Mouse (Mus musculus) ES-E14 (cell line): ENCODE results near the gene Coq8a. TPM values are rescaled to one million over a fixed set of nuclear protein-coding genes. Genes with fewer than 3 reads are reported as not detected.

ENCODE experiments used
- DNase-seq: peaks from one replicate; pipeline ENCODE4 v3.0.0-alpha.2; 2013; ENCODE audit warnings: low read depth, low spot score
- H3K27ac ChIP-seq: 2 replicates; pipeline ENCODE4 v1.5.1; 2012; ENCODE audit warnings: low read depth, mild to moderate bottlenecking, low read length, moderate library complexity, mixed read lengths; ENCODE audit not compliant: poor library complexity, insufficient read depth, severe bottlenecking
- H3K36me3 ChIP-seq: 2 replicates; pipeline ENCODE4 v1.6.1; 2012; ENCODE audit warnings: mild to moderate bottlenecking, low read length, moderate library complexity, mixed read lengths; ENCODE audit not compliant: control insufficient read depth, poor library complexity, insufficient read depth, severe bottlenecking
- H3K4me1 ChIP-seq, 2 experiments: fragments of 150-350 bp in 1 of 2; sonication (generic) in 1 of 2; 2 replicates each; pipeline ENCODE4 v1.6.1; 2012; ENCODE audit warnings: low read length in 2 of 2, mild to moderate bottlenecking in 1 of 2, mixed read lengths in 1 of 2; ENCODE audit not compliant: control insufficient read depth in 2 of 2, insufficient read depth in 2 of 2, poor library complexity in 1 of 2
- H3K4me3 ChIP-seq, 2 experiments: fragments of 150-350 bp in 1 of 2; sonication (generic) in 1 of 2; 2 replicates each; pipeline ENCODE4 v1.5.1; 2012; ENCODE audit warnings: low read length in 2 of 2, low read depth in 1 of 2, mild to moderate bottlenecking in 1 of 2, mixed read lengths in 1 of 2; ENCODE audit not compliant: insufficient read depth in 1 of 2, poor library complexity in 1 of 2, severe bottlenecking in 1 of 2
- H3K9ac ChIP-seq: 2 replicates; pipeline ENCODE4 v1.6.1; 2012; ENCODE audit warnings: low read depth, mild to moderate bottlenecking, low read length, mixed read lengths; ENCODE audit not compliant: poor library complexity, insufficient read depth, severe bottlenecking
- H3K9me3 ChIP-seq: fragments of 150-350 bp; sonication (generic); 2 replicates; pipeline ENCODE4 v1.6.1; 2012; ENCODE audit warnings: low read depth, mild to moderate bottlenecking, low read length; ENCODE audit not compliant: control insufficient read depth, insufficient read depth
- CHD2 ChIP-seq: IDR thresholded peaks from 2 replicates; pipeline ENCODE4 v1.6.1; 2014; ENCODE audit warnings: mild to moderate bottlenecking, low read depth, low read length, inconsistent platforms
- HCFC1 ChIP-seq: IDR thresholded peaks from 2 replicates; pipeline ENCODE4 v1.6.1; 2012; ENCODE audit warnings: low read length, inconsistent platforms, borderline replicate concordance; ENCODE audit not compliant: insufficient read depth
- MAFK ChIP-seq: IDR thresholded peaks from 2 replicates; pipeline ENCODE4 v1.6.1; 2014; ENCODE audit warnings: mild to moderate bottlenecking, low read depth, low read length, inconsistent platforms; ENCODE audit not compliant: insufficient read depth
- ZC3H11A ChIP-seq: IDR thresholded peaks from 2 replicates; pipeline ENCODE4 v1.6.1; 2012; ENCODE audit warnings: low read depth, mild to moderate bottlenecking, inconsistent platforms, low read length, borderline replicate concordance
- ZNF384 ChIP-seq: IDR thresholded peaks from 2 replicates; pipeline ENCODE4 v1.6.1; 2012; ENCODE audit warnings: low read depth, low read length, inconsistent platforms
- in situ Hi-C, 2 experiments: fragments of 600-800 bp; cut with MboI; formaldehyde crosslinking; loops; one replicate each; pipeline ENCODE4 v1.15.1; 2025; ENCODE audit warnings: low sequenced_read_pairs in 2 of 2, inconsistent platforms in 1 of 2; ENCODE audit not compliant: unreplicated experiment in 2 of 2
- total RNA-seq: library from RNA; depleted of rRNA; stranded (reverse); fragments of 300-350 nt; gene quantifications from 2 replicates; pipeline ENCODE4 v1.2.3, GENCODE M21; 2012; rRNA removed

Coq8a gene
- total RNA-seq, 1 experiment = 8.3 TPM

DNA sequence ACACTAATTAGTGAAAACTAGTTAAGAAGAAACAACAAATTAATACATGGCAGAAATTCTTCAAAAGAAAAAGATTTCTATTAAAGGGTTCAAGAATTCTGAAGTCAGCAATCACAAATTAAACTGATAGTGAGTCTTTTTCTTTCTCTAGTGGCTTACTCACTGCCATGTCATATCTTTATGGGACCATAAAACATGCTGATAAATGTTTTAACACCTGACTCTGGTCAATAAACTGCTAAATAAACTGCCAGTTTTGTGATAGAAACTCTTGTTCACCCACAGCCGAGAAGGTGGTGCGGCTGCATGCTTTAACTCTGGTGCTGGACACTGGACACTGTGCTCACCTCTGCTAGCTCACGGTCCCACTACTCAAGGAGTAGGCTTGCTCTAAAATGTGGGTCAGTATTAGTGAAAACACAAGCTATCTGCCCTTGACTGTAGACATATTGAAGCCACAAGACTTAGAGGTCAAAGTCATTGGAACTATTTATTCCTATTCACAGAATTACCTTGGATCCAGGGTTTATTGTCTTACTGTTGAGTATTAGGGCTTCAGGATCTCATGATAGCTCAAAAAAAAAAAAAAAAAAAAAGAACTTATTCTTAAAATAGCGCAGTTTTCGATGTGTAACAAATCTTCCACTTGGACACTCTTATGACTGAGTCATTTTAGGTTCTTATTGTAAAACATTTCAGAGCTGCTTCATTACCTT, 71.2 kb downstream of the Coq8a start:
- no peak overlapping the region for H3K4me3 ChIP-seq
- no peaks in the 10 kb centered on the region for H3K4me1 ChIP-seq
- no peaks in the 10 kb centered on the region for H3K9me3 ChIP-seq
- no peaks in the 10 kb centered on the region for H3K36me3 ChIP-seq
- H3K9ac ChIP-seq = no peak overlapping the region
- in situ Hi-C loops = loop anchor here in 1 of 2 experiments (10.0 kb wide), 1 partner anchor 253 kb away; no protein-coding TSS in a partner anchor
- TF ChIP-seq CHD2 (no peak), HCFC1 (no peak), ZC3H11A (no peak), ZNF384 (no peak), MAFK (no peak)
- H3K27ac ChIP-seq = no peak overlapping the region
- DNase-seq = no peak

DNA sequence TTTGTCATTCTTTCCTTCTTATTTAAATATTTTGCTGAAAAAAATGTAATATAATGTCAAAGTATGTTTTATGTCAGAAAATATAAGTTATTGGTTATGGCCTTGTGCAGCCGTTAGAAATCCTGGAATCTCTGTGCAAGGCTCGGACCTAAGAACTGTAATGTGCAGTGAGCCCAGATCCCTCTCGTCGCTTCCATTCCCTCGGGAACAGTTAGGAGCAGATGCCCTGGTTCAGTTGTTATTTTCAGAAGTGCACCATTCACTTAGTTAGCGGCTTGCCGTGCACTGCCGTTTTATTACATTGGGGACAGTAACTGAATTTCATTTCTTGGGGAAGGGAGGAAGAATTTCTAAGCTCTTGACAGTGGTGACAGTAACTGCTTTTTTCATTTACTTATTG, 81.2 kb downstream of the Coq8a start:
- H3K4me3 ChIP-seq = no peak overlapping the region
- TF ChIP-seq ZNF384 = no peak
- TF ChIP-seq CHD2 = no peak
- TF ChIP-seq ZC3H11A = no peak
- no peak for TF ChIP-seq MAFK
- H3K9me3 ChIP-seq = no peaks in the 10 kb centered on the region
- H3K27ac ChIP-seq = no peak overlapping the region
- H3K4me1 ChIP-seq = no peaks in the 10 kb centered on the region
- H3K36me3 ChIP-seq = no peaks in the 10 kb centered on the region
- in situ Hi-C loops = no loop called here
- no peak overlapping the region for H3K9ac ChIP-seq
- no peak for DNase-seq

DNA sequence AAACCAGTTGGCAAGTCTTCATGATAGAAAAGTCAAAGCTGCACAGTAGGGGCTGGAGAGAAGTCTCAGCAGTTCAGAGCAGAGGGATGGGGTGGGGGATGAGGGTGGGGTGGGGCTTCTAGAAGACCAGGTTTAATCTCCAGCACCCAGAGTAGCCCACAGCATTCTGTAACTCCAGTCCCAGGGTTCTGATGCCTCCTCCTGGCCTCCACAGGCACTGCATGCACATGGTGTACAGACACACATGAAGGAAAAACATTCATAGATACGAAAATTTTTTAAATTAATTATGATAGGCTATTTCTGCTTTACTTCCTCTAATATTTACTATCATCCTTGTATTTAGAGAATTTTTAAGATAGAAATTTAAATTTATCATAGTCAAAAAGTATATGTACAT, 82.9 kb downstream of the Coq8a start:
- no peaks in the 10 kb centered on the region for H3K36me3 ChIP-seq
- H3K27ac ChIP-seq = no peak overlapping the region
- H3K4me3 ChIP-seq = no peak overlapping the region
- DNase-seq = peak; percentile 46
- no peaks in the 10 kb centered on the region for H3K9me3 ChIP-seq
- H3K9ac ChIP-seq = no peak overlapping the region
- in situ Hi-C loops = no loop called here
- TF ChIP-seq CHD2 (no peak), ZC3H11A (peak; percentile 93)
- no peaks in the 10 kb centered on the region for H3K4me1 ChIP-seq

Other genes with a start within 250 kb of the Coq8a start
- gene Cdc42bpa, start 239.1 kb downstream of the Coq8a start, total RNA-seq = 20.6 and 22.1 TPM in 2 replicates
- 13.6 and 24.6 TPM in 2 replicates for gene Psen2, start 63.8 kb upstream of the Coq8a start, total RNA-seq
- gene Itpkb, start 130.9 kb upstream of the Coq8a start, total RNA-seq = 2.8 and 3.3 TPM in 2 replicates